Mouse (Mus musculus): ENCODE data around the gene Krtap14. TPM values are rescaled to one million over a fixed set of nuclear protein-coding genes. Genes with fewer than 3 reads are reported as not detected.

Krtap14 gene
- polyA plus RNA-seq (2017; shearing (Covaris generic)), result not detected

DNA sequence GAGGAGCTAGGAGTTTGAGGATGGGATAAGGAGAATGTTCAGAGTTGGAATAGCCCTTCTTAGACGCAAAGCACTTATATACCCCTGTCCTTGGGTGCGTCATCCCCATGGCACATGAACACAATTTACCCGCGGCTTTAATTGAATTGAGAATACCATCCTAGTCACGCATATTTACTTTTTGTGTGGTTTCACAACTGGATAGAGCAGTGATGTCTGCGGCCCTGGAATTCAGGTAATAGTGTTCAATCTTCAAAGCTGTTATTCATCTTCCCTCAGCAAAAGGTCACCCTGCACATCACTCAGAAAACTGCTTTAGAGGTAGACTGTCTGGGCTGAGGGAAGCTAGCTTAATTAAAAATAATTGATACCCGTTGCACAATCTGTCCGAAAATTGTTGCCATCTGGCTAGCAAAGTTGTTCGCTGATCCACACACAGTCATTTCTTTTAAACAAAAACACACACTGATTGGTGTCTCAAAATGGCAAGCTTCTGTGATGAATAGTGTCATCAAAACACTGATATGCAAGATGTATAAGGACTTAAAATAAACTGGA, at the start of gene Krtap14:
Krtap14 (minus strand) TSS at position 51 of the 558 bp plus-strand sequence.

DNA sequence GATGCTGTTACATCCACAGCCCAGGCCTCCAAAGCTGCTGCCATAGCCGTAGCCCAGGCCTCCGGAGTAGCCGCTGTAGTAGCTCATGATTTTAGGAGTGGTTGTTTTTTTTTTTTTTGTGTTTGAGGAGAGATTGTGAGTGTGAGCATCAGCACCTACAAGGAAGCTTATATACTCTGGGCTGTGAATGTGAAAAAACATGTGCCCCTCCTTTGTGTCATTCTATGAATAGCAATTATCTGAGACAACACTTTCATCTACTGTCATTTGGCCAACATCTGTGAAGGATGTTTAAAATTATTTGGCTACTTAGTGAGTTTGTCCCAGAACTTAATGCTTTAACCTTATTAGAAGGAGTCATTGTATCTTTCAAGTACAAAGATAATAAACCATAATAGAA, 48.2 kb upstream of the Krtap14 start, which contains the start of gene Krtap19-2:
Krtap19-2 (minus strand) TSS at position 101 of the 400 bp plus-strand sequence.

DNA sequence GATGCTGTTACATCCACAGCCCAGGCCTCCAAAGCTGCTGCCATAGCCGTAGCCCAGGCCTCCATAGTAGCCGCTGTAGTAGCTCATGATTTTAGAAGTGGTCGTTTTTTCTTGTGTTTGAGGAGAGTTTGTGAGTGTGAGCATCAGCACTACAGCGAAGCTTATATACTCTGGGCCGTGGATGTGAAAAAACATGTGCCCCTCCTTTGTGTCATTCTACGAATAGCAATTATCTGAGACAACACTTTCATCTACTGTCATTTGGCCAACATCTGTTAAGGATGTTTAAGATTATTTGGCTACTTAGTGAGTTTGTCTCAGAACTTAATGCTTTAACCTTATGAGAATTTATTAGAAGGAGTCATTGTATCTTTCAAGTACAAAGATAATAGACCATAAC, 43.4 kb upstream of the Krtap14 start, which contains the start of gene Krtap19-1:
Krtap19-1 (minus strand) TSS at position 101 of the 400 bp plus-strand sequence.

DNA sequence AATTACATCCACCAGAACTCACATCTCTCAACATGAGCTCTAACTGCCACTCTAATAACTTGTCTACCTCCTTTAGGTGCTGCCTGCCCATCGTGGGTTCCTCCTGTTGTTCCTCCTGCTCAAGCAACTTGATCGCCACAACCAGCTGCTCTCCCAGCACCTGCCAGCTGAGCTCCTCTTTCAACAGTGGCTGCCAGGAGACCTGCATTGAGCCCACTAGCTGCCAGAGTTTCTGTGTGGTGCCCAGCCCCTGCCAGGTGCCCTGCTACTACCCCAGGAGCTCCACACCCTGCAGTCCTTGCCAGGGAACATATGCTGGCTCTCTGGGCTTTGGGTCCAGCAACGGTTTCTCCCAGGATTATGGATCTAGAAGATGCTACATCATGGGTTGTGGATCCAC, 5.9 kb downstream of the Krtap14 start, which contains the start of gene Krtap15:
Krtap15 (plus strand) TSS at position 150 of the 400 bp plus-strand sequence.

DNA sequence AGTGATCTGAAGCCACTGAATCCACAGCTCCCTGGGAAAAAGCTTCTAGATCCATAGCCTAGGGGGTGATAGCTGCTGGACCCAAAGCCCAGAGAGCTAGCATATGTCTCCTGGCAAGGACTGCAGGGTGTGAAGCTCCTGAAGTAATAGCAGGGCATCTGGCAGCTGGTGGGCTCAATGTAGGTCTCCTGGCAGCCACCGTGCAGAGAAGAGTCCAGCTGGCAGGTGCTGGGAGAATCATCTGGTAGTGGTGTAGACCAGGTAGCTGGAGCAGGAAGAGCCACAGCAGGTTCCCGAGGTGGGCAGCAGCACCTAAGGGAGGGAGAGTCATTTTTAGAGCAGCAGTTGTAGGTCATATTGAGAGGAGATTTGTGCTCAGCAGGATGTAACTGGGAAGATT, 14.1 kb downstream of the Krtap14 start, which contains the start of gene Gm20741:
Gm20741 (minus strand) TSS at position 394 of the 400 bp plus-strand sequence.

DNA sequence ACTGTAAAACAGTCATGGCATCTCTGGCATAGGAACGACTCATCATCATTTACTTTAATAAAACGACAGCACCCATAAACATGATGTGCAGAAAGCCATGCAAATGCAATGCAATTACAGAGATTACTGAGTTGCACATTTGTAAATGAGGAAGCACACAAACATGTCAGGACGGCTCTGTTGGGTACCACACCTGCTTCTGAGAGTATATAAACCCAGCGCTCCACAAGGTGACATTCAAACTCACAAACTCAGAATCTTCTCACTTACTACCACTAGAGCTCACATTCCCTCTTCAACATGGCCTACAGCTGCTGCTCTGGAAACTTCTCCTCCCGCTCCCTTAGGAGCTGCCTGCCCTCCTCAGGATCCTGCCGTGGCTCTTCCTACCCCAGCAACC, 48.3 kb downstream of the Krtap14 start, which contains the start of gene Gm5965:
Gm5965 (plus strand) TSS at position 301 of the 400 bp plus-strand sequence.

DNA sequence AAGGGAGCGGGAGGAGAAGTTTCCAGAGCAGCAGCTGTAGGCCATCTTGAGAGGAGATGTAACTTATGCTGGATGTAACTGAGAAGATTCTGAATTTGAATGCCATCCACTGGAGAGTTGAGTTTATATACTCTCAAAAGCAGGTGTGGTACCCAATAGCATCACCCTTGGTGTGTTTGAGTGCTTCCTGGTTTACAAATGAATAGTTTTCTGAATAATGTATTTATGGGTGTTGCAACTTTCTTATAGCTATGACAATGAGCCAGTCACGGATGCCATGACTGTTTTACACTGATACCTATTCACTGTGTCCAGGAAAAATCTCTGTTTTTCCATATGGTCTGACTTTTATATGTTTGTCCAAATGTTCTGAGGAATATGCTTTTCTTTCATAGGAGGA, 51.8 kb downstream of the Krtap14 start, which contains the start of gene 2310057N15Rik:
2310057N15Rik (minus strand) TSS at position 101 of the 400 bp plus-strand sequence.

Other genes starting within 250 kb of the Krtap14 start
- not detected for gene Krtap24-1, start 213.9 kb downstream of the Krtap14 start, polyA plus RNA-seq (2017; shearing (Covaris generic))
- not detected for gene 2310079G19Rik, start 198.5 kb downstream of the Krtap14 start, polyA plus RNA-seq (2017; shearing (Covaris generic))
- gene Krtap26-1, start 178.3 kb downstream of the Krtap14 start, polyA plus RNA-seq (2017; shearing (Covaris generic)), result not detected
- not detected for gene Krtap27-1, start 154.5 kb downstream of the Krtap14 start, polyA plus RNA-seq (2017; shearing (Covaris generic))
- not detected for gene 2310061N02Rik, start 118.2 kb downstream of the Krtap14 start, polyA plus RNA-seq (2017; shearing (Covaris generic))
- gene Krtap13-1, start 97.3 kb downstream of the Krtap14 start, polyA plus RNA-seq (2017; shearing (Covaris generic)), result not detected
- gene Krtap13, start 74.5 kb downstream of the Krtap14 start, polyA plus RNA-seq (2017; shearing (Covaris generic)), result not detected
- not detected for gene 2310034C09Rik, start 67.3 kb downstream of the Krtap14 start, polyA plus RNA-seq (2017; shearing (Covaris generic))
- not detected for gene 2310057N15Rik, start 51.9 kb downstream of the Krtap14 start, polyA plus RNA-seq (2017; shearing (Covaris generic))
- gene Gm5965, start 48.2 kb downstream of the Krtap14 start, polyA plus RNA-seq (2017; shearing (Covaris generic)), result not detected
- gene Gm20741, start 13.9 kb downstream of the Krtap14 start, polyA plus RNA-seq (2017; shearing (Covaris generic)), result not detected
- gene Krtap15, start 5.9 kb downstream of the Krtap14 start, polyA plus RNA-seq (2017; shearing (Covaris generic)), result not detected
- not detected for gene Krtap19-1, start 43.3 kb upstream of the Krtap14 start, polyA plus RNA-seq (2017; shearing (Covaris generic))
- not detected for gene Krtap19-2, start 48.1 kb upstream of the Krtap14 start, polyA plus RNA-seq (2017; shearing (Covaris generic))
- not detected for gene Krtap19-3, start 51.9 kb upstream of the Krtap14 start, polyA plus RNA-seq (2017; shearing (Covaris generic))
- not detected for gene Krtap19-4, start 58.9 kb upstream of the Krtap14 start, polyA plus RNA-seq (2017; shearing (Covaris generic))
- gene Krtap19-5, start 70.3 kb upstream of the Krtap14 start, polyA plus RNA-seq (2017; shearing (Covaris generic)), result not detected
- gene Krtap19-9b, start 106.1 kb upstream of the Krtap14 start, polyA plus RNA-seq (2017; shearing (Covaris generic)), result not detected
- gene Krtap16-3, start 136.7 kb upstream of the Krtap14 start, polyA plus RNA-seq (2017; shearing (Covaris generic)), result not detected
- not detected for gene Krtap22-2, start 184.6 kb upstream of the Krtap14 start, polyA plus RNA-seq (2017; shearing (Covaris generic))
- not detected for gene Gm10229, start 189.1 kb upstream of the Krtap14 start, polyA plus RNA-seq (2017; shearing (Covaris generic))
- not detected for gene Krtap6-1, start 205.6 kb upstream of the Krtap14 start, polyA plus RNA-seq (2017; shearing (Covaris generic))
- not detected for gene Gm10228, start 215.3 kb upstream of the Krtap14 start, polyA plus RNA-seq (2017; shearing (Covaris generic))
- not detected for gene Krtap6-5, start 221.7 kb upstream of the Krtap14 start, polyA plus RNA-seq (2017; shearing (Covaris generic))
- gene 1110025L11Rik, start 237.9 kb upstream of the Krtap14 start, polyA plus RNA-seq (2017; shearing (Covaris generic)), result not detected

Data from inflammation-experienced regulatory T-cells, adult 16 weeks (primary cell).